Mouse (Mus musculus): ENCODE results near the gene Gtpbp1. TPM values are rescaled to one million over a fixed set of nuclear protein-coding genes. Genes with fewer than 3 reads are reported as not detected.
"Not testable (repeated sequence)": the region's sequence is repeated elsewhere in the genome, so short reads cannot be mapped to it uniquely, and the experiment has no call there.

Gtpbp1 gene
- polyA plus RNA-seq, 1 experiment from 2014 or later, result 29.2 TPM

DNA sequence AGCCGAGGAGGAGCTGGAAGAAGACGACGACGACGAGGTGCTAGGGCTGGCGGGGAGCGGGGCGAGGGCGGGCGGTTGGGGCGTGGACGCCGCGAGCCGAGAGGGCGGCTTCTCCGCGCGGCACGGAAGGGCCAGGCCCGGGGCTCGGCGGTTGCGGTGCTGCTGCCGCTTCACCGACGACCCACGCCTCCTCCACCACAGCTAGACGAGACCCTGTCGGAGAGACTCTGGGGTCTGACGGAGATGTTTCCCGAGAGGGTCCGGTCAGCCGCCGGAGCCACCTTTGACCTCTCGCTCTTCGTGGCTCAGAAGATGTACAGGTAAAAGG, 19.7 kb upstream of the Gtpbp1 start:
- WGBS (ENCODE audit: missing documents), result 0% methylated on average over 31 of the region's 37 CpGs
- Histone ChIP-seq H3K27ac (no peak overlapping the region), H3K36me3 (ENCODE audit: inconsistent target) (peaks cover 33% of the 10 kb centered on the region), H3K79me2 (ENCODE audit: inconsistent target) (peaks cover 21% of the 10 kb centered on the region), H3K4me3 (ENCODE audit: inconsistent target) (peak overlapping the region; percentile 90)

DNA sequence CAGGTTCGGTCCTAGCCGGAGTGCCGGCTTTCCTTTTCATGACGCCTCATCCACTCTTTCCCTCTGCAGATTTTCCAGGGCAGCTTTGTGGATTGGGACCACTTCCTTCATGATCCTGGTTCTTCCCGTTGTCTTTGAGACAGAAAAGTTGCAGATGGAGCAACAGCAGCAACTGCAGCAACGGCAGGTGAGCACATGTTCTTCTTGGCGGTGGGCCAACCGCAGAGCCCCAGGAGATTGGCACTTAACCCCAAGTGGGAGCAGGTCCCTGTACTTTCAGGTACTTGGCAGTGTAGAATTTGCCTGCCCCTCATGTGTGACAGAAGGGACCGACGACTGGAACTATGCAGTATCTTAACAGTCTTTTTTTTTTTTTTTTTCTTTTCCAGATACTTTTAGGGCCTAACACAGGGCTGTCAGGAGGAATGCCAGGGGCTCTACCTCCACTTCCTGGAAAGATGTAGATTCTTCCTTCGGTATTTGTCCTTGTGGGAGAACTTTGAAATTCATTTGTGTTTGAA, 18.8 kb upstream of the Gtpbp1 start:
- H3K36me3 ChIP-seq (ENCODE audit: inconsistent target), result peaks cover 39% of the 10 kb centered on the region
- 69% methylated on average over 10 of the region's 11 CpGs for WGBS (ENCODE audit: missing documents)
- H3K4me3 ChIP-seq (ENCODE audit: inconsistent target), result peak overlapping the region; percentile 90; the same call in 1 of the 2 replicates
- not testable (repeated sequence) for H3K27ac ChIP-seq
- H3K79me2 ChIP-seq (ENCODE audit: inconsistent target), result peaks cover 21% of the 10 kb centered on the region

DNA sequence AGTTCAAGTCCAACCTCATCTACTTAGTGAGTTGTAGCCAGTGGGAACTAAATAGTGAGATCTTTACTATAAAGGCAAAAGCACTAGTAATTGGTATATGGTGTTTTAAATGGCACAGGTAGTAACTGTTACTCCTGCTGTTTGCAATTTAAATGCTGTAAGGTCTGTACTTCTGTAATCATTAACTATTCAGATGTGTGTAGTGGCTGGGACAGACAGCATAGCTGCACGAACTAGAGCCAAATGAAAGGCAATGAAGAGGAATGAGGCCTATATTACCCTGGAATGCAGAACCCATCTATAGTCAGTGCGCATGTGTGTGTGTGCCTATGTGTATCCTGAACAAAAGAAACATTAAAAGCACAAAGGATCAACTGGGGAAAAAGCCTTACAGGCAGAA, 12.7 kb upstream of the Gtpbp1 start:
- WGBS (ENCODE audit: missing documents), result 89% methylated on average over 2 of the region's 2 CpGs

DNA sequence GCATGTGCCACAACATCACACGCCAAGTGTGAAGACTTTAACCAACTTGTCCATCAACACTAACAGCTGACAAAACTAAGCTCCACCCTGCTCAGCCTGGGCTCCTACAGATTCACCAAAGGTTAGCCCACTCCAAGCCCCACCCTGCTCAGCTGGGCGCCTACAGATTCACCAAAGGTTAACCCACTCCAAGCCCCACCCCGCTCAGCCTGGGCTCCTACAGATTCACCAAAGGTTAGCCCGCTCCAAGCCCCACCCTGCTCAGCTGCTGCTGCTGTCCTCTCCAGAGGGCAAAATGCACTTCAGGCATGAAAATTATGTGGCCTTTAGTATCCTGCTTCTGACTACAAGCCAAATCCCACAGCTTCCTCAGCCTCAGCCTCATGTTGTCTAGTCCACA, 8.7 kb upstream of the Gtpbp1 start:
- WGBS (ENCODE audit: missing documents), result 88% methylated on average over 4 of the region's 4 CpGs
- Histone ChIP-seq H3K36me3 (ENCODE audit: inconsistent target) (no peaks in the 10 kb centered on the region), H3K4me3 (ENCODE audit: inconsistent target) (no peak overlapping the region), H3K79me2 (ENCODE audit: inconsistent target) (peaks cover 95% of the 10 kb centered on the region), H3K27ac (no peak overlapping the region)

More for the DNA sequence above, 12.7 kb upstream of the Gtpbp1 start:
- no peak overlapping the region for H3K4me3 ChIP-seq (ENCODE audit: inconsistent target)
- peaks cover 56% of the 10 kb centered on the region for H3K79me2 ChIP-seq (ENCODE audit: inconsistent target)
- H3K27ac ChIP-seq, result no peak overlapping the region
- H3K36me3 ChIP-seq (ENCODE audit: inconsistent target), result peaks cover 34% of the 10 kb centered on the region

DNA sequence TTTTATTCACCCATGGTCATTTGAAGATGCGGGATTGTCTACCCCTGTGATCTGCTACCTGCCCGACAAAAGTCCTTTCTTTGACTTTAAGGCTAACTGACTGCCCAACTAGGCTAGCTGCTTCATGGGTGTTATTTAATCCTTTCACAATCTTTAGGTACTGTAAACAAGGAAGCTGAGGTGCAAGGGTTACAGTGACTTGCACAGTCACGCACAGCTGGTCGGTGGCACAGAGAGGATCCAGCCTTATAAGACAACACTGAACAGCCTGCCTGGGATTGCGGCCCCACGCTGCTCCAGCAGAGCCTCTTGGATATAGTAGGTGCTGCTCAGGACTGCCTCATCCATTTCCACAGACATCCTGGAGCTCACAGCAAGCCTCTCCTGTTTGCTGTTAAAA, 7.5 kb upstream of the Gtpbp1 start:
- 55% methylated on average over 6 of the region's 6 CpGs for WGBS (ENCODE audit: missing documents)
- H3K79me2 ChIP-seq (ENCODE audit: inconsistent target), result peaks cover 91% of the 10 kb centered on the region
- H3K27ac ChIP-seq, result no peak overlapping the region
- no peak overlapping the region for H3K4me3 ChIP-seq (ENCODE audit: inconsistent target)
- no peaks in the 10 kb centered on the region for H3K36me3 ChIP-seq (ENCODE audit: inconsistent target)

DNA sequence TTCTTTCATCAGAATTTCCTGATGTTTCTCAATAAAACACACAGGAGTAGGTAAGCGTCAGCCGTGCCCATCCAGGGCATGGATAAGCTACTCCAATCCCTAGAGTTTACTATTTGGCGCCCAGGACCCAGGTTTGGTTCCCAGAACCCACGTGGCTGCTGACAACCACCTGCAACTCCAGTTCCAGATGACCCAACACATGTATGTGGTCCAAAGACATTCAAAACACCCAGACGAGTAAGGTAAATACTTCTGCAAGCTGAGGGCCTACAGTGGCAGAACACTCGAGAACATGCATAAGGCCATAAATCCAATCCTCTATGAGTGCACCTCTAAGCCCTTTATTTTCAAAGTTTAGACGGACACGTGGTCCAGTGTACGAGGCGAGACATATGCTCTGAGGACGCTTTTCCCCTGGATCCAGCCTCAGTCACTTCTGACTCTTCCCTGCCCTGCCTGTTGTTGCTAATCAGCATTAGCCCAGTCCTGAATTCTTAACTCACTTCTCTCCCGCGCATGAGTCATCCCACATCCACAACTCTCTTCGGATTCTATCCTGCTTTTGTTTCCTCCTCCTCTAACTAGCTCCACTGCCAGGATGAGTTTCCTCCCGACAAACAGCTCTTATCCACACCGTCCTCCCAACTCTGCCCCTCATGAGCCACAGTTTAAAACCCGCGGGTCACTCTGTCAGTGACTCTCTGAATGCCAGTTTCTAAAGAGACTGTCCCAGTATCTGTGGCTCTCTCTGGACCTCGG, 6.8 kb upstream of the Gtpbp1 start:
- Histone ChIP-seq H3K4me3 (ENCODE audit: inconsistent target) (no peak overlapping the region), H3K79me2 (ENCODE audit: inconsistent target) (peaks cover 83% of the 10 kb centered on the region), H3K27ac (no peak overlapping the region), H3K36me3 (ENCODE audit: inconsistent target) (no peaks in the 10 kb centered on the region)
- WGBS (ENCODE audit: missing documents), result 76% methylated on average over 19 of the region's 19 CpGs

DNA sequence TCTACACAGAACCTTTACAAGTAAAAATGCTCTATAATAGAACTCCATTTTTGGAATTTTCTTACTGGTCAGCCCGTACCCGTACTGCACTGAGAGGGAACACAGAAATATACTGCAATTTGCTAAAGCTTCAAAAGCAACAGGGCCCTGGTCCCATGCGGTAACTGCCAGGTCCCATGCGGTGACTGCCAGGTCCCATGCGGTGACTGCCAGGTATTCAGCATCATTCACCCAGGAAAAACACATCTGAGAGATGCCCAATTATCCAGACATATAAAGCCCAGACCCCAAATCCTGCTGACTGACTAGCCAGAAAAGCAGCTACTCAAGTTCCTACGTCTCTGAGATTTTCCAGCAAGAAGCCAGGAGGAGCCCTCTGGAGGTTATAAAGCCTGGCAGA, 6.0 kb upstream of the Gtpbp1 start:
- WGBS (ENCODE audit: missing documents), result 96% methylated on average over 6 of the region's 6 CpGs
- Histone ChIP-seq H3K79me2 (ENCODE audit: inconsistent target) (peaks cover 76% of the 10 kb centered on the region), H3K27ac (no peak overlapping the region), H3K36me3 (ENCODE audit: inconsistent target) (no peaks in the 10 kb centered on the region), H3K4me3 (ENCODE audit: inconsistent target) (no peak overlapping the region)

DNA sequence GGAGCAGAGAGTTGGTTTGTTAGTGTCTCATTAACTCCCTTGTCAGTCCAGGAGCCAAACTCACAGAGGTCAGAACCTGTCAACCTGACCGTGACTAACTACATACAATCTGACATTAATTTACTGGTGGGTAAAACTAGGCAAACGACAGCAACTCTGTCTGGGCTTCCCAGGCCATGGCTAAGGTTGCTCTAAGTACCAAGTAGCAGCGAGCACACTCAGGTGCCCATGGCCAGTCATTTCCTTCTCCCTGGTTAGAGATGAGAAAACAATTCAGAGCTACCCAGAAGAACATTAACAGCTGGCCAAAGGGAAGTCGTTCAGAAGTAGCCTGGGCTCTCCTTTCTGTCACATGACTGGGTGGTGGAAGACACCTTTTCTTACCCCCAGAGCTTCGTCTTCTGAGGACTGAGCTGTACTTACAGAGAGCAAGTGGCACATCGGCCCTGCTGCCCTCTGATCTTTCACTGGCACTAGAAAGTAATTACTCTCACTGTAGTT, 5.5 kb upstream of the Gtpbp1 start:
- Histone ChIP-seq H3K36me3 (ENCODE audit: inconsistent target) (no peaks in the 10 kb centered on the region), H3K4me3 (ENCODE audit: inconsistent target) (no peak overlapping the region), H3K79me2 (ENCODE audit: inconsistent target) (peaks cover 70% of the 10 kb centered on the region), H3K27ac (no peak overlapping the region)
- WGBS (ENCODE audit: missing documents), result 31% methylated on average over 6 of the region's 6 CpGs

DNA sequence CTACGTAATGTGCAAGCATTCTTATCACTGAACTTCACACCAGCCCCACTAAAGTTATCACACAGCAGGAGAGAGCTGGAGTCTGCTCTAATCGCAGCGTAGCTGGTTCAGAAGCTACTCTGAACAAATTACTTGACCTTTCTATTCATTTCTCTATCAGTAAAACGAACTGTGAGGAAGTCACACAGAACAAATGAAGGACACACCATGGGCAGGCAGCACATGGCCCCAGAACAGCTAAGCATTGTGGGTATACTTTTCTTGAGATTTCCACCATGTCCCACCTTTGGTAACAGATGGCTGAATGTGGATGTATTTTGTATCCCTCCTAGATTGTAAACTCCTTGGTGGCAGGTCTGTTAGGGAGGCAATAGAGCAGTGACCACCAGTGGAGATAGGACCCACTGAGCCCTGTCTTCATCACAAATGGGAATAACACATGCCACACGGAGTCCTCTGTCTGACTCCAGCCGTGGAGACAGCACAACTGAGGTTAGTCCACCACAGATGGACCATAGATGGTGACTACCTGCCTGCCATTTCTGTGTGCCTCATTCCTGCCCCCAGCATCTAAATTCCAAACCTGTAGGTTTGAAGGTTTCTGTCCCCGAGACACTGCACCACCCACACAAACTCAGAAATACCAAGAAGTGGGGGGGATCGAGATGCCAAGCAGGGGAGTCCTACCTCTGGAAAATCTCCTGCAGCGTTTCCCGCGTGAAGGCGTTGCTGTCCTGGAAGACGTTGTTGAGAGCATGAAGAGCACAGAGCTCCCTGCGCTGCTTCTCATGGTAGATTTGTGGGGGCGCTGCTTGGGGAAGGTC, 4.4 kb upstream of the Gtpbp1 start:
- peaks cover 61% of the 10 kb centered on the region for H3K79me2 ChIP-seq (ENCODE audit: inconsistent target)
- peak overlapping the region; percentile 55 for H3K4me3 ChIP-seq (ENCODE audit: inconsistent target)
- H3K27ac ChIP-seq, result no peak overlapping the region
- H3K36me3 ChIP-seq (ENCODE audit: inconsistent target), result no peaks in the 10 kb centered on the region
- 26% methylated on average over 13 of the region's 15 CpGs for WGBS (ENCODE audit: missing documents)

DNA sequence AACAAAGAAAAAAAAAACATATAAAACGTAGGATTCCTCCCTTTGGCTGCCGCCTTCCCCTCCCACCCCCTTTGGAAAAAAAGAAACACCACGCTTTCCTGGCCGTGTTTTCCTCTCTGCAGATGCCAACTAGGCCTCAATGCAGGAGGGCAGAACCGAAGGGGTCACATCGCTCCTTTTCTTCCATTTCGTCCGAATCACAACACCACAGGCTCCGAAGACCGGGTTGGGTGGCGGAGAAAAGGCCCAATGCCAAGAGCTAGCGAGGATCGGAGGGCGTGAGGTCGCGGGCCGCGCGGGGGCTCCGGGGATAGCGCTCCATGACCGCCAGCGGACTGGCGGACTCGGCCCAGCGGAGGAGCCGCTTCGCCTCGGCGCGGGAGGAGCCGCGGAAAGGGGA, 3.5 kb upstream of the Gtpbp1 start:
- Histone ChIP-seq H3K27ac (no peak overlapping the region; the same call in 1 of the 2 replicates), H3K4me3 (ENCODE audit: inconsistent target) (peak overlapping the region; percentile 55), H3K36me3 (ENCODE audit: inconsistent target) (no peaks in the 10 kb centered on the region), H3K79me2 (ENCODE audit: inconsistent target) (peaks cover 61% of the 10 kb centered on the region)
- WGBS (ENCODE audit: missing documents), result 2% methylated on average over 33 of the region's 33 CpGs

DNA sequence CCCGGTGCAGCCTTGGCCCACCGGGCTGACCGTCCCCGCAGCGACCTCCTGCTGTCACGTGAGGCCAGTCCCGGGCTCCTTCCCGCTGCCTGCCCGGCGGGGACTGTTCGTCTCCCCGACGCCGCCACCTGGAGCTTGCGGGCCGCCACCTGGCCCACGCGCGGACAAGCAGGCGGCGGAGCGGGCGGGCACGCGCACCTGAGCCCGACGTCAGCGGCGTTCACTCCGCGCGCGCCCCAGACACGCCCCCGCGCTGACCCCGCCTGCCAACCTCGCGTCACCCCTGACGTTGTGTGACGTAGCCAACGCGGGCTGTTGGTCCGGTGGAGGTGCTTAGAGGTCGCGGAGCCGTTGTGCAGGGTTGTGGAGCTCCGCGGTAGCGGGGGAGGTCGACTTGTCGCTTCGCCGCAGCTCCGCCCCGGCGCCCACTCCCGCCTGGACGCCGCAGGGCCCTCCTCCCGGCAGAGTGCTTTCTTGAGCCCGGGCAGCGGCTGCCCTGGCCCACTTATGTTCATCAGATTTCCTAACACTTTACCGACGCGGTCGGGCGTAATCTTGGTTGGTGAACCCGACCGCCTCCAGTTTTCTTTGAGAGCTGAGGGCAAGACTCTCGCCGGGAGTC, 2.9 kb upstream of the Gtpbp1 start, which contains the start of gene Josd1:
TSS of gene Josd1 (minus strand) at position 274 of the 622 bp plus-strand sequence.
- Histone ChIP-seq H3K36me3 (ENCODE audit: inconsistent target) (no peaks in the 10 kb centered on the region), H3K79me2 (ENCODE audit: inconsistent target) (peaks cover 61% of the 10 kb centered on the region), H3K27ac (peak within 1 kb of the TSS; percentile 34), H3K4me3 (ENCODE audit: inconsistent target) (peak within 1 kb of the TSS; percentile 55)
- under 1% methylated on average over 68 of the region's 72 CpGs for WGBS (ENCODE audit: missing documents)

DNA sequence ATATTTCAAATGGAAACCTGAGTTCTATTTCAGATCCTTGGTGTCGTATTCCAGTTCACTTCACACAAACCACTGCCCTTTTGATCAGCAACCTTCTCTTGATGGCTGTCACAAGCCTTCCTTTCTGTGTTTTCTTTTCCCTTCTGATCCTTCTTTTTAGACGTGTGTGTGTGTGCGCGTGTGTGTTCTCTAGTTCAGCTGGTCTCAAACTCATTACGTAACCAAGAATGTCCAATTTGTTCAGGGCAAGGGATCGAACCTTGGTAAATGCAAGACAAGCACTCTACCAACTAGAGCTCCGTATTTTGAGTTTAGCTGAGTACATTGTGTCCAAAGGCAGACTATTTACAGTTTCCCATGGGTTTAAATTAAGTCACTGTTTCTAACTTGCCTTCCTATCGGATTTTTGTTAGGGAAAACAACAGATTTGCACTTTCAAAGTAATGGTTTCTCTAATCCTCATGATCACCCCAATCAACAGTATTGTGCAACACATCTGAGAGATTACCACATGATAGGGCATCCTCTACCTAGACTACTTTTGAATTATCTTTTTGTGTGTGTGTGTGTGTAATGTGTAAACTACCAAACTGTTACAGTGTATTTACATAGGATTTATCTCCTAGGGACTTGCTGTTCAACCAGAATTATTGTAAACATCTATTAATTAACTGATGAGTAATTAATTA, 2.2 kb upstream of the Gtpbp1 start:
- Histone ChIP-seq H3K27ac (peak overlapping the region; percentile 34), H3K79me2 (ENCODE audit: inconsistent target) (peaks cover 61% of the 10 kb centered on the region), H3K36me3 (ENCODE audit: inconsistent target) (no peaks in the 10 kb centered on the region), H3K4me3 (ENCODE audit: inconsistent target) (peak overlapping the region; percentile 31)
- WGBS (ENCODE audit: missing documents), result 9% methylated on average over 8 of the region's 8 CpGs

DNA sequence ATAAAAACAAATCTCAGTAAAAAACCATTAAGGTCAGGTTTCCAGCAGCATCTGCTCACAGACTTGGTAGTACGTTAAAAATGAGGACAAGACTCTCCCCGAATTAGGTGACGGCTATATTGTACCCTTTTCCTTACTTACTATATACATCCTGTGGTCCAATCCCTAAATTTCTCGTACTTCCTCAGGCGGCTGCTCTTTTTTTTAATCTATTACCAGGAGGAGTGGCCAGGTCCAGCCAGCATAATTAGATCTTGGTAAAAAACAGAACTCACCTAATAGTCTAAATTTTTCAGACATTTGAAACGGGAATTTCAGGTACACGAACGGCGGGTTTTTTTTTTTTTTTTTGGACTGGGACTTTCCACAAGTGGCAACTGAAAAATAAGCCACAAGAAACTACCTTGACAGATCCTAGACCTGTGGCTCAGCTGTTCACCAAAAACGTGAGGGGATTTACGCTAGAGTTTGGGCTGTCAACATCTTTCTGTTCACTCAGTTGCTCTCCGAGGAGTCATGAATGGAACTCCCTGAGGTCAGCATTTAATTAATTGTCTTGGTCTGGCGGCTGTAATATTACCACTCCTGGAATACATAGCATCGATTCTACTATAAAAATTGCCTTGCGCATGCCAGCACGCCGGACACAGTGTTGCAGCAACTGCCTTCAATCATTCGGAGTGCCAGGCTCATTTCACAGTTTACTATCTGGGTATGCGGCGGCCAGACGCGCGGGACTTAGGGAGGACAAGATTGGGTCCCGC, 801 bp upstream of the Gtpbp1 start:
- 8% methylated on average over 23 of the region's 24 CpGs for WGBS (ENCODE audit: missing documents)
- peak overlapping the region; percentile 27; the same call in 1 of the 2 replicates for H3K4me3 ChIP-seq (ENCODE audit: inconsistent target)
- H3K27ac ChIP-seq, result no peak overlapping the region
- H3K36me3 ChIP-seq (ENCODE audit: inconsistent target), result no peaks in the 10 kb centered on the region
- H3K79me2 ChIP-seq (ENCODE audit: inconsistent target), result peaks cover 61% of the 10 kb centered on the region

All from macrophage (primary cell).